8 mouse cellular contexts compared by ENCODE assay signal in the genomic region with DNA sequence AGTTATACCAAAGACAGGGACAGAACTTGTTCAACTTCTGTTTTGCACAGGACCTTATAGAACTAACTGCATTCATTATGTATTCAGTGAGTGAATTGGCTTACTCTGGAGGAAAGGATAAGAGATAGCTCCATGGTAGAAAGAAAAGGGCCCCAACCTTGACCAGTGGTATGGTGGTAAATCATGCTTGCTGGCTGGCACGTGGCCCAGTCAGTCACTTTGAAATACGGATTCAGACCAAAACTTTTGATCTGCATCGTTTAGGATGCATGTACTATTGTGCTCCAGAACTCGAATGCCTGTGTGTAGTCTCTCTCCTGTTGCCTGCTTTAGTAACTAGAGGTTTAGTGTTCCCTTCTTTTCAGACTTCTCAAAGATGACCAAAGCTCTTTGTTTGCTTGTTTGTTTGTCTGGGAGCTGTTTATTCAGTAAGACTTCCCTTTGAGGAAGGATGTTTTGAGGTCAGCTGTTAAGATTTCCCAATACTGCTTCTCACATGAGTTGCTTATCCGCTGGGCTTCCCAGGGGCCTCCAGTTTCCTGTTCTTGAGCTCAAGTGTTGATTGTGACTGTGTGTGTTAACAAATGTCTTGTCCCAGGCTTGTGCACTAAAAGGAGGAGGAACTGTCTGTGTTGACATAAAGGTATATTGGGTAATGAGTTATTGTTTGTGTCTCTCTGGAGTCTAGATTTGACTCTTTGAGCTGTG. TPM values are rescaled to one million over a fixed set of nuclear protein-coding genes. Genes with fewer than 3 reads are reported as not detected.
A peak's percentile ranks its signal among the peaks of the same experiment; 100 is the strongest.
DNase-seq lines count a peak whose midpoint lies in the region; ATAC-seq lines count a peak whose summit lies in the region.

No protein-coding gene starts in this region.

- H3K27me3 ChIP-seq in embryonic facial prominence, embryonic 13.5 days: no peaks in the 10 kb centered on the region
- H3K27me3 ChIP-seq in embryonic facial prominence, embryonic 10.5 days (replicated peaks; ENCODE audit: low read depth, poor library complexity, severe bottlenecking): no peaks in the 10 kb centered on the region
- no peaks in the 10 kb centered on the region for H3K27me3 ChIP-seq in heart, embryonic 11.5 days (ENCODE audit: control insufficient read depth, insufficient read depth, low read length)
- no peaks in the 10 kb centered on the region for H3K27me3 ChIP-seq in liver, embryonic 16.5 days (ENCODE audit: control insufficient read depth, insufficient read depth, low read depth, low read length)

- no peaks in the 10 kb centered on the region for H3K9me3 ChIP-seq in embryonic facial prominence, embryonic 13.5 days
- no peaks in the 10 kb centered on the region for H3K9me3 ChIP-seq in embryonic facial prominence, embryonic 10.5 days
- H3K9me3 ChIP-seq in heart, embryonic 11.5 days (replicated peaks; ENCODE audit: control insufficient read depth, low read length): no peaks in the 10 kb centered on the region
- H3K9me3 ChIP-seq in liver, embryonic 16.5 days (replicated peaks; ENCODE audit: control insufficient read depth, low read length): no peaks in the 10 kb centered on the region

- H3K4me3 ChIP-seq in embryonic facial prominence, embryonic 13.5 days: no peak overlapping the region
- H3K4me3 ChIP-seq in embryonic facial prominence, embryonic 10.5 days: no peak overlapping the region
- no peak overlapping the region for H3K4me3 ChIP-seq in heart, embryonic 11.5 days (ENCODE audit: low read depth, low read length)
- H3K4me3 ChIP-seq in liver, embryonic 16.5 days (ENCODE audit: low read depth, low read length): peak overlapping the region; percentile 88

- WGBS in embryonic facial prominence, embryonic 13.5 days: 63% methylated on average over 5 of the region's 5 CpGs
- 77% methylated on average over 5 of the region's 5 CpGs for WGBS in embryonic facial prominence, embryonic 10.5 days
- 47% methylated on average over 5 of the region's 5 CpGs for WGBS in heart, embryonic 11.5 days (ENCODE audit: insufficient replicate concordance)
- 13% methylated on average over 5 of the region's 5 CpGs for WGBS in liver, embryonic 16.5 days (ENCODE audit: insufficient replicate concordance)

- peaks cover 23% of the 10 kb centered on the region for H3K36me3 ChIP-seq in embryonic facial prominence, embryonic 13.5 days
- H3K36me3 ChIP-seq in embryonic facial prominence, embryonic 10.5 days (replicated peaks): peaks cover 33% of the 10 kb centered on the region
- H3K36me3 ChIP-seq in heart, embryonic 11.5 days (ENCODE audit: control insufficient read depth, insufficient read depth, low read length): peaks cover 5% of the 10 kb centered on the region; the same call in 1 of the 2 replicates
- H3K36me3 ChIP-seq in liver, embryonic 16.5 days (ENCODE audit: control insufficient read depth, insufficient read depth): peaks cover 20% of the 10 kb centered on the region

- peak overlapping the region; percentile 10; the same call in 1 of the 2 replicates for H3K4me2 ChIP-seq in embryonic facial prominence, embryonic 13.5 days
- peak overlapping the region; percentile 34 for H3K4me2 ChIP-seq in heart, embryonic 11.5 days
- H3K4me2 ChIP-seq in liver, embryonic 16.5 days (ENCODE audit: low read depth, low read length): peak overlapping the region; percentile 71

- H3K27ac ChIP-seq in embryonic facial prominence, embryonic 13.5 days: no peak overlapping the region
- no peak overlapping the region for H3K27ac ChIP-seq in embryonic facial prominence, embryonic 10.5 days (replicated peaks)
- H3K27ac ChIP-seq in heart, embryonic 11.5 days (ENCODE audit: low read depth, low read length): peak overlapping the region; percentile 42; the same call in 1 of the 2 replicates
- peak overlapping the region; percentile 78 for H3K27ac ChIP-seq in liver, embryonic 16.5 days (ENCODE audit: low read length)

- no peak for ATAC-seq in embryonic facial prominence, embryonic 13.5 days (ENCODE audit: insufficient number of reproducible peaks, insufficient read depth, low FRiP score, low TSS enrichment, low read depth)
- no peak for ATAC-seq in heart, embryonic 11.5 days (replicated peaks; ENCODE audit: insufficient number of reproducible peaks, low FRiP score, low TSS enrichment)
- ATAC-seq in liver, embryonic 16.5 days (ENCODE audit: low read depth): no peak

- no peak for DNase-seq in embryonic facial prominence, embryonic 10.5 days (ENCODE audit: low spot score)
- DNase-seq in 3T3-L1 (ENCODE audit: low read depth, low spot score): peak; percentile 27
- no peak for DNase-seq in cerebellum, postnatal 4 days (ENCODE audit: low spot score in 2 of 2)
- DNase-seq in cerebellum, adult 18-20 months: no peak
- DNase-seq in cerebellum, adult 11-12 months: no peak

- H3K4me1 ChIP-seq in embryonic facial prominence, embryonic 13.5 days: peaks cover 47% of the 10 kb centered on the region
- peaks cover 49% of the 10 kb centered on the region for H3K4me1 ChIP-seq in embryonic facial prominence, embryonic 10.5 days
- peaks cover 28% of the 10 kb centered on the region for H3K4me1 ChIP-seq in heart, embryonic 11.5 days (ENCODE audit: control insufficient read depth, insufficient read depth, low read length)
- peaks cover 81% of the 10 kb centered on the region for H3K4me1 ChIP-seq in liver, embryonic 16.5 days (ENCODE audit: control insufficient read depth, low read depth, low read length)

- H3K9ac ChIP-seq in embryonic facial prominence, embryonic 13.5 days: no peak overlapping the region
- peak overlapping the region; percentile 22; the same call in 1 of the 2 replicates for H3K9ac ChIP-seq in heart, embryonic 11.5 days (ENCODE audit: low read depth, low read length)
- H3K9ac ChIP-seq in liver, embryonic 16.5 days (ENCODE audit: low read depth, low read length): peak overlapping the region; percentile 42

RNA-seq across cellular contexts. Expression of gene Adipor1, which starts 4.7 kb away (rescaled TPM):
- 81.6 and 87.4 TPM in 2 replicates for polyA plus RNA-seq in embryonic facial prominence, embryonic 13.5 days (2015; fragmentation: Nextera tagmentation; extraction: Ambion mirVana)
- polyA plus RNA-seq in embryonic facial prominence, embryonic 10.5 days (2016; fragmentation: Nextera tagmentation; extraction: Ambion mirVana): 75.8 and 76.2 TPM in 2 replicates
- 129 and 130 TPM in 2 replicates for polyA plus RNA-seq in heart, embryonic 11.5 days (2014; fragmentation: Nextera tagmentation; extraction: Ambion mirVana)
- polyA plus RNA-seq in liver, embryonic 16.5 days (2015; fragmentation: Nextera tagmentation; extraction: Ambion mirVana): 163 and 174 TPM in 2 replicates

RNA-seq across cellular contexts. Expression of gene Cyb5r1, which starts 14.5 kb away (rescaled TPM):
- polyA plus RNA-seq in embryonic facial prominence, embryonic 13.5 days (2015; fragmentation: Nextera tagmentation; extraction: Ambion mirVana): 34.9 and 37.4 TPM in 2 replicates
- 37.0 and 37.3 TPM in 2 replicates for polyA plus RNA-seq in embryonic facial prominence, embryonic 10.5 days (2016; fragmentation: Nextera tagmentation; extraction: Ambion mirVana)
- polyA plus RNA-seq in heart, embryonic 11.5 days (2014; fragmentation: Nextera tagmentation; extraction: Ambion mirVana): 35.2 and 36.9 TPM in 2 replicates
- polyA plus RNA-seq in liver, embryonic 16.5 days (2015; fragmentation: Nextera tagmentation; extraction: Ambion mirVana): 18.3 and 19.2 TPM in 2 replicates

RNA-seq across cellular contexts. Expression of gene 4933406M09Rik, which starts 34.2 kb away (rescaled TPM):
- polyA plus RNA-seq in embryonic facial prominence, embryonic 13.5 days (2015; fragmentation: Nextera tagmentation; extraction: Ambion mirVana): not detected in 2 replicates
- not detected in 2 replicates for polyA plus RNA-seq in embryonic facial prominence, embryonic 10.5 days (2016; fragmentation: Nextera tagmentation; extraction: Ambion mirVana)
- not detected in 2 replicates for polyA plus RNA-seq in heart, embryonic 11.5 days (2014; fragmentation: Nextera tagmentation; extraction: Ambion mirVana)
- not detected in 2 replicates for polyA plus RNA-seq in liver, embryonic 16.5 days (2015; fragmentation: Nextera tagmentation; extraction: Ambion mirVana)

RNA-seq across cellular contexts. Expression of gene Klhl12, which starts 35.4 kb away (rescaled TPM):
- polyA plus RNA-seq in embryonic facial prominence, embryonic 13.5 days (2015; fragmentation: Nextera tagmentation; extraction: Ambion mirVana): 31.7 and 33.1 TPM in 2 replicates
- polyA plus RNA-seq in embryonic facial prominence, embryonic 10.5 days (2016; fragmentation: Nextera tagmentation; extraction: Ambion mirVana): 39.1 and 42.6 TPM in 2 replicates
- 15.5 and 22.2 TPM in 2 replicates for polyA plus RNA-seq in heart, embryonic 11.5 days (2014; fragmentation: Nextera tagmentation; extraction: Ambion mirVana)
- 33.5 and 34.9 TPM in 2 replicates for polyA plus RNA-seq in liver, embryonic 16.5 days (2015; fragmentation: Nextera tagmentation; extraction: Ambion mirVana)

RNA-seq across cellular contexts. Expression of gene Tmem183a, which starts 58.1 kb away (rescaled TPM):
- polyA plus RNA-seq in embryonic facial prominence, embryonic 13.5 days (2015; fragmentation: Nextera tagmentation; extraction: Ambion mirVana): 84.1 and 89.7 TPM in 2 replicates
- 119 and 126 TPM in 2 replicates for polyA plus RNA-seq in embryonic facial prominence, embryonic 10.5 days (2016; fragmentation: Nextera tagmentation; extraction: Ambion mirVana)
- polyA plus RNA-seq in heart, embryonic 11.5 days (2014; fragmentation: Nextera tagmentation; extraction: Ambion mirVana): 75.1 and 78.8 TPM in 2 replicates
- polyA plus RNA-seq in liver, embryonic 16.5 days (2015; fragmentation: Nextera tagmentation; extraction: Ambion mirVana): 48.7 and 51.6 TPM in 2 replicates

Comparison
In these comparisons a context has a peak if more than half of its experiments do, and no peak if none do; other contexts are left out.
1. H3K27ac ChIP-seq: peak in heart, embryonic 11.5 days (single experiment) and liver, embryonic 16.5 days (single experiment); none in embryonic facial prominence, embryonic 13.5 days (single experiment) and embryonic facial prominence, embryonic 10.5 days (single experiment).
2. H3K4me2 ChIP-seq: peak in every context shown above with its lines; median percentile 71 in liver, embryonic 16.5 days; 34 in heart, embryonic 11.5 days; 10 in embryonic facial prominence, embryonic 13.5 days.